Mouse (Mus musculus): Measurements from ENCODE around the gene Gm3045.

Gm3045 gene

GRCm38 (mm10) chr13:56438211-56439075, 12.0 kb downstream of the Gm3045 start, which contains the start of gene Slc25a48:
Gene Slc25a48, plus strand, starts transcription at chr13:56438355.
- peak; percentile 83 to 89 for DNase-seq

GRCm38 (mm10) chr13:56443411-56443810, 17.0 kb downstream of the Gm3045 start:
- DNase-seq = no peak

GRCm38 (mm10) chr13:56444112-56444511, 17.7 kb downstream of the Gm3045 start:
- no peak for DNase-seq

GRCm38 (mm10) chr13:56444996-56445395, 18.6 kb downstream of the Gm3045 start:
- no peak for DNase-seq

GRCm38 (mm10) chr13:56449239-56450030, 23.0 kb downstream of the Gm3045 start:
- peak; percentile 60 to 69 for DNase-seq

DNA sequence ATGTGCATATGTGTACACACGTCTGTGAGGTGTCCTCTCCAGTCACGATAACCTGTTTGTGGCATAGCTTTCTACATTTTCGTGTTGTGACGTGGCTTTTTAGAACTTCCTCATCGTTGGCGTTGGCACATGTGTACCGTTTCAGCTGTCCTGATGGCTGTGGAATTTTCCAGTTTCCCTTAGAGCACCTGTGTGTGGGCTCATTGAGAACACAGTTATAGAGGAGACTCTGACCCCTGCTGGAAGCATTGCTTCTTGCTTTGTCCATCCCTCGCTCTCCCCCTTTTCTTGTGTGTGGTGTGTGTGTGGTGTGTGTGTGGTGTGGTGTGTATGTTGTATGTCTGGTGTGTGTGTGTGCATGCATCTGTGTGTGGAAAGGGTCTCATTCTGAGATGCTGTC, 23.6 kb downstream of the Gm3045 start:
- DNase-seq = peak; percentile 42 to 49

DNA sequence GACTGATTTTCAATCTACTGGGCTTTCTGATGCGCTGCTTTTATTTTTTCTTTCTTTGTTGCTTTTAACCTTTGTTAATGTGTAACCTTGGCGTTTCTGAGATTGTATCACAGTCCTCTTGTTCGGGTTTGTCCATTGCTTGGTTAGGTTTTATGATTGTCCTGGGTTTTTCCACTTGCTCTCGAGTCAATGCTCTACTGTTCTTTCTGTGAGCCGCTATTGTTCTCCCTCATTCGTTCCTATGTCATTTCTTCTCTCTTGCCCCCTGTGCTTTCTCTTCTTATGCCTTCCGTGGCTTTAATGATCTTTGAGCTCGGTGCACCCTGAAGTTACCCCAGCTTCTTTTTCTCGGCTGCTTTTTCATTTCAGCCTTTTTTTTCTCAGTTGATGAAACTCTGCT, 31.6 kb downstream of the Gm3045 start:
- peak; percentile 22 to 62 for DNase-seq

- DNase-seq = peak; percentile 78 to 88
These were observed 35.1 kb downstream of the Gm3045 start for GRCm38 (mm10) chr13:56461460-56461859.

- no peak for DNase-seq
These were observed 36.4 kb downstream of the Gm3045 start for GRCm38 (mm10) chr13:56462791-56463190.

DNA sequence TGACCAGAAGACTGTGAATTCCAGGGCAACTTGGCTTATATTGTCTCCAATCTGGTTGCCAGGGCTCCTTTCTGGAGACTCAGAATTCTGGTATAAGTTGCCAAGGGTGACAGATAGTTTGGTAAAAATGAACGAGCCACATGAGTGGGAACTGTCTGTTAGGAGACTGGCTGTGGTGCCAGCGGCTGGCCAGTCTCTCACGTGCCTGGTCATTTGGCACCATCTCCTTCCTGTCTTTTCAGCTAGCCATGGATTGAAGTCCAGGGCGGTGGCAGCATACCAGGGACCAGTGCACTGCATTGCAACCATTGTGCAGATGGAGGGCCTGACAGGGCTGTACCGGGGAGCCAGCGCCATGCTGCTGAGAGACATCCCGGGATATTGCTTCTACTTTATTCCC, 36.9 kb downstream of the Gm3045 start:
- peak; percentile 56 to 78 for DNase-seq

- DNase-seq = peak; percentile 37 to 41
These were observed 37.4 kb downstream of the Gm3045 start for GRCm38 (mm10) chr13:56463750-56464149.

DNA sequence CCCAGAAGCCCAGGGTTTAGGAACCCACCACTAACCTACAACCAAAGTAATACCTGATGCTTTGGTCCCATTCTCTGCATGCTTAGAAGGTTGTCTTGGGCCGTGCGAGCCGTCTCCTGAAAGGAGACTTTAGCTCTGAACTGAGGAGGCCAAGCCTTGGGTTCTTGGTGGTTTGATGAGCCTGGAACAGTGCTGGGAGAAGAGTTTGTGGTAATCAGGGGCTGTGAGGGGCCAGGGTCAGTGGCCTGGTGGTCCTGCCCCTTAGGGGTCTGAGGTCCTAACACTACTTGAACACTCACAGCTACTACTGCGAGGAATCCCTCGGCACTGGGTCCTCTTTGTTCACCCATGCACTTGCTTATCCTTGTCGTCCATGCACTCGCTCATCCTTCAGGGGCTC, 41.4 kb downstream of the Gm3045 start:
- no peak for DNase-seq

DNA sequence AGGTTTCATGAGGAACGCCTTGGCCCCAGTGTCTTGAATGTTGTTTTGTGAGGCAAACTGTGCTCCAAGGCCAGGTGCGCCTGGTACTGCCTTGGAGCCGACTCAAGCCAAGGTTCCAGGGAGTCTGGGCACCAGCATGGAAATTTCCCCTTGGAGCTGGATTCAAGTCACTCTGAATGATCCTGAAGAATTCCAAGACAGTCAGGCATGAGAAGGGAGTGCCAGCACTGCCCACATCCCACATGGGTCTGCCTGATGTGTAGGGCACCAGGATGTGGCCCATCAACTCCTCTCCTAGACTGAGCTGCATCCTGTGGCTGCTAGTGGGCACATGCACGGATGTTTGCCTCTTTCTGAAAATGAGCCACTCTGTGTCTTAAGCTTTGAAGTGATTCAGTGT, 42.1 kb downstream of the Gm3045 start:
- DNase-seq = no peak

DNA sequence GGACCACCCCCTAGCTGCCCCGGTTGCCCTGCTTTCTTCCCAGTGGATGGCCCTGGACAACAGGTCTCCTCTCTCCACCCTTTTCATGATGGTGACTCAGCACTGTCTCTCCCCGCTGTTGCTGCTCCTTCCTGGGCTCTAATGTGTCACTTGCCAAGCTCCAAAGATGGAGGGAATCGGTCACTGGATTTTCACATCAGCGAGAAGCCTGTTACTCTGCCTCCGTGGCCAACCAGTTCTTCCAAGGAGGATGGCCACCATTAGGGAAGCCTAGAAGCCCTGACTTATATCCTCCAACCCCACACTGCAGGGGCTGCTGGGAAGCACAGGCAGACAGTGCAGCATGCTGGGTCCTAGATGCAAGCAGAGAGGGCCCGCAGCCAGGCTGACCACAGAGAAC, 44.8 kb downstream of the Gm3045 start:
- DNase-seq = no peak

- peak; percentile 70 to 71 for DNase-seq
These were observed 45.6 kb downstream of the Gm3045 start for GRCm38 (mm10) chr13:56471951-56472350.

DNA sequence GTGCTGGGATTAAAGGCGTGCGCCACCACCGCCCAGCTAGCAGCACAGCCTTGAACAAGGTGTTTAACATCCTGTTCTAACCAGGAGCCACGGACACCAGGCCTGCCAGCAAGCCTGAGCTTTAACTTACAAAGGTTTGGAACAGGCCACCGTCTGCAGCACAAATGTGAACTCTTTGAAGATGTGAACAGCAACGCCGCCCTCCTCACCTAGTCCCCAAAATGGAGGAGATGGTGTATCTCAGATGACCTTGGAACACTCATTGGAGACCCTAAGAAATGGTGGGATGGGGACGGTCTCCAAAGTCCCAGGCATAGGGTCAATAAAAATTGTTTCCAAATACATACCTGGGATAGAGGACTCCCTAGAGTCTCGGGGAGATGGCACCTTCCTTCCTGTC, 46.3 kb downstream of the Gm3045 start:
- no peak for DNase-seq

- DNase-seq = peak; percentile 55 to 64
These were observed 49.0 kb downstream of the Gm3045 start for GRCm38 (mm10) chr13:56475363-56475762.

GRCm38 (mm10) chr13:56476790-56477189, 50.4 kb downstream of the Gm3045 start:
- peak in 1 of 2 experiments; percentile 27 for DNase-seq

DNA sequence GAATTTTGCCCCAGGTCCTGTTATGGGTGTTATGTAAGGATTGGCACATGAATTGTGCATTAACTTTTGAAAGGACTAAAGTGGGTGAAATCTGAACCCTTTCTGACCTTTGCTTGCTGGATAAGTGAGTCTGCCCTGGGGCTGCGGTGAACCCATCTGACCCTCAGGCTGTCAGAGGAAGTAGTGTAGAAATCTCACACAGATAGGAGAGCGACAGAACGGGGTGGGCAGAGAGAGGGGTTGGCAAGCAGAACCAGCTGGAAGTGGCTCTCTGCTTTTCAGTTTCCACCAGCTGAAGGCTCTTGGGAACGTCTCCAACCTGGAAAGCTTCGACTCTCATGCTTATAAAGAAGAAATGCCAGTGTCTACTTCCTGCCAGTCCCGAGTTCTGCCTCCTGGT, 50.9 kb downstream of the Gm3045 start:
- peak; percentile 56 to 70 for DNase-seq

DNA sequence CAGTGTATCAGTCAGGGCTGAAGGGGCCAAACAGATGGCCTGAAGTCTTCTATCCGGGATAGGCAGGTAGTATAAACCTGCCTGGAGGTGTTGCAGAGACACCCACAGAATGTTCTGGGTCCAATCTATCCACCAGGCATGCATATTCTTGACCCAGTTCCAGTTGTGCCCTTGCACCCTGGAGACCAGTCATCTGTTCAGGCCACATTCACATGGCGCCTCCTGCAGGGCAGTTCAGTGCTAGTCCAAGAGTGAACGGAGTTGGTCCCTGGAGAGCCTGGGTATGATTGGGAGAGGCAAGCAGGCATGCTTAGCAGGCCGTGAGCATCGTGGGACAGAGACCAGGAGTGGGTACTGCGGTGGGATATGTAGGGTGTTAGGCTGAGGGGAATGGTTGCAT, 51.6 kb downstream of the Gm3045 start:
- DNase-seq = peak in 1 of 2 experiments; percentile 51

DNA sequence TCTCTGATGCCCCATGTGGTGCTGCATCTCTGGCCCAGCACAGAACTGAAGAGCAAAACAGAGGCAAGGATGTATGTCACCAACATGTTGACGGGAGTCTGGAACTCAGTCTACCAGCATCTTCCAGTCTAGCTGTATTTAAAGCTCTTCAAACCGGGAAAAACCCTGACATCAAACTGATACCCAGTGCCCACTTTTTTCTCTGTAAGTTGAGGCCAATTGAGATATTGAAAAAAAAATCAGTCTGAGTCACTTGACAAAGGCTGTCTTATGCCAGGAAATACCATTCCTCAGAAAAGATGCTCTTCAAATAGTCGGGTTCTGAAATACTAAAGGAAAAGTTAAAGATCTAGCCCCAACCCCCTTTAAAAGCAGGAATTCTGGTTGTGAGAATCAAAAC, 55.8 kb downstream of the Gm3045 start, which contains the start of gene Il9:
TSS of gene Il9 (minus strand) at position 101 of the 400 bp plus-strand sequence.
- DNase-seq = no peak
